14 mouse cellular contexts compared by ENCODE assay signal in the genomic region with DNA sequence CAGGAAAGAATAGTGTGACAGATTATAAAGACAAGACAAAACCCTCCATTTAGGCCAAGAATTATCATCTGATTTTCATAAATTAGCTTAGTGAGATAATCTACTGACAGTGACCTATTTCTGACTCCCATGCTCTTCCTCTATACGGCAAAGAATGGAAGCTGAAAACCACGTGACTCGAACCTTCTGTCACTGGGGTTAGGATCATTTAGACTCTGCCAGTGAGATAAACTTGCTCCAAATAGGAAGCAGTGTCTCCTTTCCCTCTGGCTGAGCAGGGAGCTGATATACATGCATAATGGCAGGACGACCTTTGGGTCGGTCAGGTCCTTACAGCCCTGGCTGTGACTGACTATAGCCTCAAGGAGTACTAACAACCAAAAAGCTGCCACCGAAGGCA.
"Had no signal": no experiment of that assay in that cellular context is flagged by ENCODE, and none has a peak within 500 bp of the region (broad histone marks: within the 10 kb centered on the region; RNA-seq: fewer than 3 reads in every experiment).

No protein-coding gene starts in this region.

- DNase-seq: kidney, adult 8-10 months; kidney, postnatal 10 days; kidney, postnatal 36 days; layer of hippocampus, postnatal 36 days; thymus, postnatal 4 days had no signal

- H3K9me3 ChIP-seq: kidney, embryonic 15.5 days; midbrain, embryonic 12.5 days; midbrain, embryonic 15.5 days; neural tube, embryonic 13.5 days had no signal

- H3K27me3 ChIP-seq: kidney, embryonic 15.5 days; midbrain, embryonic 12.5 days; midbrain, embryonic 15.5 days; neural tube, embryonic 13.5 days had no signal

- H3K27ac ChIP-seq: kidney, embryonic 15.5 days; left cerebral cortex, adult 2 months; liver, embryonic 14.5 days; macrophage; midbrain, embryonic 12.5 days; midbrain, embryonic 15.5 days; neural tube, embryonic 13.5 days; stomach, postnatal 0 days had no signal

- H3K4me3 ChIP-seq: kidney, embryonic 15.5 days; left cerebral cortex, adult 2 months; midbrain, embryonic 12.5 days; midbrain, embryonic 15.5 days; neural tube, embryonic 13.5 days had no signal

- ATAC-seq: intestine, postnatal 0 days; midbrain, embryonic 15.5 days had no signal

- H3K4me1 ChIP-seq: kidney, embryonic 15.5 days; midbrain, embryonic 12.5 days; midbrain, embryonic 15.5 days; neural tube, embryonic 13.5 days had no signal
